Mouse (Mus musculus) kidney, postnatal 0 days (tissue): ENCODE results near the gene Vmn1r228. TPM values are rescaled to one million over a fixed set of nuclear protein-coding genes. Genes with fewer than 3 reads are reported as not detected.

ENCODE experiments used
- ATAC-seq: fragments of 200-750 bp; cut with Nextera tagmentation; replicated peaks from 2 replicates; pipeline ENCODE4 v1.8.0; 2017; ENCODE audit warnings: low read depth, moderate number of reproducible peaks, moderate TSS enrichment, moderate library complexity; ENCODE audit not compliant: low FRiP score
- DNase-seq: peaks from one replicate; pipeline ENCODE4 v3.0.0-alpha.2; 2016; ENCODE audit warnings: low spot score
- H3K27ac ChIP-seq: fragments of 300-500 bp; sonication (generic); 2 replicates; pipeline ENCODE4 v1.5.1; 2014; ENCODE audit warnings: mild to moderate bottlenecking
- H3K27me3 ChIP-seq: fragments of 300-500 bp; sonication (generic); 2 replicates; pipeline ENCODE4 v1.6.1; 2014; ENCODE audit warnings: low read length, mixed read lengths; ENCODE audit not compliant: insufficient read depth
- H3K36me3 ChIP-seq: fragments of 300-500 bp; sonication (generic); 2 replicates; pipeline ENCODE4 v1.6.1; 2014; ENCODE audit warnings: low read length, mixed read lengths; ENCODE audit not compliant: insufficient read depth
- H3K4me1 ChIP-seq: fragments of 300-500 bp; sonication (generic); replicated peaks from 2 replicates; pipeline ENCODE4 v1.6.1; 2014; ENCODE audit warnings: antibody characterized with exemption, low read length, mixed read lengths; ENCODE audit not compliant: insufficient read depth
- H3K4me2 ChIP-seq: fragments of 300-500 bp; sonication (generic); 2 replicates; pipeline ENCODE4 v1.6.1; 2014; ENCODE audit warnings: mild to moderate bottlenecking, low read length, moderate library complexity, mixed read lengths
- H3K4me3 ChIP-seq: fragments of 300-500 bp; sonication (generic); replicated peaks from 2 replicates; pipeline ENCODE4 v1.5.1; 2014; ENCODE audit warnings: low read depth, low read length
- H3K9ac ChIP-seq: fragments of 300-500 bp; sonication (generic); 2 replicates; pipeline ENCODE4 v1.6.1; 2014; ENCODE audit warnings: low read depth, low read length
- H3K9me3 ChIP-seq: fragments of 300-500 bp; sonication (generic); replicated peaks from 2 replicates; pipeline ENCODE4 v1.6.1; 2016; ENCODE audit warnings: low read length, inconsistent platforms, mixed read lengths
- CTCF ChIP-seq: IDR thresholded peaks from 2 replicates; pipeline ENCODE4 v1.5.1; 2016; ENCODE audit warnings: antibody characterized with exemption, low read depth, mild to moderate bottlenecking, moderate library complexity
- WGBS: fragments of 180-500 bp; shearing (Covaris S2); extraction: QIAGEN DNeasy Blood & Tissue Kit; methylation state at CpG from one replicate; pipeline ENCODE4 v1.1.7; 2014; 5-methylcytosine and 5-hydroxymethylcytosine counted together
- polyA plus RNA-seq: library from polyadenylated mRNA; unstranded; fragments of >200 nt; fragmentation: Nextera tagmentation; extraction: Ambion mirVana; gene quantifications from 2 replicates; pipeline ENCODE4 v1.2.1, GENCODE M21; 2015

Vmn1r228 gene
- polyA plus RNA-seq = not detected in 2 replicates

DNA sequence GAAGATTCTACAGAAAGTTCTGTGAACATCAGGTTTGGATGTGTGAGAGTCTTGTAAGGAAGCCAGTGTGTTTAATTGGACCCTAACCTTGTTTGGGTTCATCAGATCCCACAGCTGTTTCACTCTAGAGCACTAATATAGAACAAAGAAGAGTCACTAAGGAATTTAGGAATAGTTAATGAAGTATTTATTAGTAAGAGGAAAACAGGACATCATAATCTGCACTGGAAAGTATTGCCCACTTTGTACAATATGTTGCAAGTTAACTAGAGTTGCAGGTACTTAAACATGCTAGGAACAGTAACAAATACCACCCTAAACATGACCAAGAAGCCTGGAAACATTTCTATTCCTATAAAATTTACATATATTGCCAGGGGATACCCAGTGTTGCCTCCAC lies at the start of gene Vmn1r228:
Gene Vmn1r228, minus strand, starts transcription at position 101 of the 400 bp plus-strand sequence.
- DNase-seq (no peak), ATAC-seq (no peak)
- no peak within 1 kb of the TSS for H3K4me3 ChIP-seq
- no peaks in the 10 kb centered on the region for H3K9me3 ChIP-seq
- no peak within 1 kb of the TSS for H3K4me2 ChIP-seq
- H3K27me3 ChIP-seq = no peaks in the 10 kb centered on the region
- no peak for TF ChIP-seq CTCF
- H3K4me1 ChIP-seq = no peaks in the 10 kb centered on the region
- H3K36me3 ChIP-seq = no peaks in the 10 kb centered on the region
- H3K27ac ChIP-seq = no peak within 1 kb of the TSS
- no peak within 1 kb of the TSS for H3K9ac ChIP-seq

- WGBS = 66% methylated on average over 1 of the region's 1 CpGs
- no peaks in the 10 kb centered on the region for H3K9me3 ChIP-seq
- H3K4me1 ChIP-seq = no peaks in the 10 kb centered on the region
Observed at GRCm38 (mm10) chr17:20811255-20811654, 25.3 kb upstream of the Vmn1r228 start, which contains the start of gene Vmn1r229. TSS of gene Vmn1r229 (plus strand) at chr17:20811555.

DNA sequence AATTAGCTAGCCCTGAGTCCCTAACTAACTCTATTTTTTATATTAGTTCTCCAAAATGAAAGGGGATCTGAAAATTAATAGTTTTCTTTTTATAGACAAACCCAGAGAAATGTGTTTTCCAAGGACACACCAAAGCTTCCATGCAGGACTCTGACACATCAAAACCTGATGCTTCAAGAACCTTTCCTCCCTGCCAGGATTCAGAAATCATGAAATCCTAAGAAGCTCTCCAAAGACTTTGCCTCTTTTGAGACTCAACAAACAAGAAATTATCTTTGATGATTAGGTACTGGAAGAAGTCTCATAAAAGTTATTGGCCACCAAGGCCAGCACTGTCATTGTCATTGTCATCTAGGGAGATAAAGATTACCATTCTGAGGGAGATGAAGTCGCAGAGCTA lies 56.4 kb downstream of the Vmn1r228 start, which contains the start of gene Vmn1r227:
Gene Vmn1r227, plus strand, starts transcription at position 301 of the 400 bp plus-strand sequence.
- TF ChIP-seq CTCF = no peak

More at GRCm38 (mm10) chr17:20811255-20811654, 25.3 kb upstream of the Vmn1r228 start, which contains the start of gene Vmn1r229:
- H3K36me3 ChIP-seq = no peaks in the 10 kb centered on the region
- ATAC-seq (no peak), DNase-seq (no peak)
- no peak within 1 kb of the TSS for H3K27ac ChIP-seq
- H3K27me3 ChIP-seq = no peaks in the 10 kb centered on the region
- TF ChIP-seq CTCF = no peak
- no peak within 1 kb of the TSS for H3K9ac ChIP-seq
- no peak within 1 kb of the TSS for H3K4me2 ChIP-seq
- H3K4me3 ChIP-seq = no peak within 1 kb of the TSS

More for the DNA sequence above, 56.4 kb downstream of the Vmn1r228 start, which contains the start of gene Vmn1r227:
- Histone ChIP-seq H3K9me3 (no peaks in the 10 kb centered on the region), H3K27ac (no peak within 1 kb of the TSS), H3K27me3 (no peaks in the 10 kb centered on the region), H3K9ac (no peak within 1 kb of the TSS), H3K4me2 (no peak within 1 kb of the TSS), H3K4me1 (no peaks in the 10 kb centered on the region), H3K4me3 (no peak within 1 kb of the TSS), H3K36me3 (no peaks in the 10 kb centered on the region)
- ATAC-seq (no peak), DNase-seq (no peak)
- 32% methylated on average over 1 of the region's 1 CpGs for WGBS

Other genes with a start within 250 kb of the Vmn1r228 start
- gene Vmn2r109, start 221.4 kb downstream of the Vmn1r228 start, polyA plus RNA-seq = not detected in 2 replicates
- 0.01 TPM in 2 replicates for gene Vmn2r110, start 189.7 kb downstream of the Vmn1r228 start, polyA plus RNA-seq
- gene Fpr-rs3, start 161.3 kb downstream of the Vmn1r228 start, polyA plus RNA-seq = not detected in 2 replicates
- gene Vmn1r226, start 103.3 kb downstream of the Vmn1r228 start, polyA plus RNA-seq = not detected in 2 replicates
- not detected in 2 replicates for gene Vmn1r227, start 56.3 kb downstream of the Vmn1r228 start, polyA plus RNA-seq
- not detected in 2 replicates for gene Vmn1r229, start 25.4 kb upstream of the Vmn1r228 start, polyA plus RNA-seq
- not detected in 2 replicates for gene Vmn1r230, start 54.3 kb upstream of the Vmn1r228 start, polyA plus RNA-seq
- gene Vmn1r231, start 118.9 kb upstream of the Vmn1r228 start, polyA plus RNA-seq = not detected in 2 replicates
- gene Vmn1r232, start 133.6 kb upstream of the Vmn1r228 start, polyA plus RNA-seq = not detected in 2 replicates
- 315 and 339 TPM in 2 replicates for gene Ppp2r1a, start 159.2 kb upstream of the Vmn1r228 start, polyA plus RNA-seq
- gene Vmn1r233, start 210.3 kb upstream of the Vmn1r228 start, polyA plus RNA-seq = not detected in 2 replicates
- gene Zfp160, start 222.7 kb upstream of the Vmn1r228 start, polyA plus RNA-seq = 10.9 and 12.9 TPM in 2 replicates